Mouse (Mus musculus) brain, embryonic 14.5 days (tissue): Measurements from ENCODE around the gene Msh5.

Experiments
- CTCF ChIP-seq: fragments of 200-500 bp; IDR thresholded peaks from 2 replicates; pipeline ENCODE4 v1.5.1; 2012; ENCODE audit warnings: inconsistent platforms, mild to moderate bottlenecking, moderate library complexity, borderline replicate concordance; ENCODE audit not compliant: insufficient read depth, insufficient read length; ENCODE audit errors: extremely low read depth
- POLR2A ChIP-seq: fragments of 200-500 bp; IDR thresholded peaks from 2 replicates; pipeline ENCODE4 v1.6.1; 2012; ENCODE audit warnings: mild to moderate bottlenecking, inconsistent platforms, borderline replicate concordance; ENCODE audit not compliant: poor library complexity, insufficient read depth, insufficient read length, severe bottlenecking; ENCODE audit errors: extremely low read depth

DNA sequence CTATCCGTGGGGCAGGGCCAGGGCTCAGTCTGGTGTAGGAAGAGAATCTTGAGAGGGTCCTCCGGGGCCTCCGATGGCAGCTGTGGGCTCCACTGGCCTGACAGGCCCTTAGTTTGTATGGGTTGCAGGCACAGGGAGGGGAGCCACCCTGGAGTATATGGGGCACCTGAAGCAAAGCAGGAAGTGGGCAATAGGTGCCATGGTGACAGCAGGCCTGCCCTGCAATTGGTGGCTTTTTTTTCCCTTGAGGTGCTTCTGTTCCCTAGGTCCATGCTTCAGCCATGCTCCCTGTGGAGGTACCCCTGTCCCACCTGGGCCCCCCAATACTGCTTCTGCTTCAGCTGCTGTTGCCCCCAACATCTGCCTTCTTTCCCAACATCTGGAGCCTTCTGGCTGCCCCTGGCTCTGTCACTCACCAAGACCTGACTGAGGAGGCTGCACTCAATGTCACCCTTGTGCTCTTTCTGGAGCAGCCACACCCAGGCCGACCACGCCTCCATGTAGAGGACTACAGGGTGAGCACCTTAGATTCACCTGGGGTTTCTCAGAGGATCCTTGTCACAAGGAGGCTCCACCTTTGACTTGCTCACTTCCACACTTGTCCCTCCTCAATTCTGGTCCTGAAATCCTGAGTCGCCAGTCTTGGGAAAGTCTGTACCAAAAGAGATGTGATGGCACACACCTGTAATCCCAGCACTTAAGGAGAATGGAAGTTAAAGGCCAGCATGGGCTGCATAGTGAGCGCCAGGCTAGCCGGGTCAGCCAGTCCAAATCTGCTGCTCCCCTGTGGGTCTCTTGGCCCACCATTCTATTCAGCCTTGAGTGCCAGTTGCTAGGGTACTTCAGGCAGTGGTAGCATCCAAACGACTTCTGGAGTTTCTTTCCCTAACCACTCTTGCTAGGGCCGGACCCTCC, 29.5 kb downstream of the Msh5 start:
- TF ChIP-seq CTCF (no peak), POLR2A (no peak)
